Mouse (Mus musculus) urinary bladder, postnatal 10 days (tissue): ENCODE measurements around the gene Abhd2.

Experiments
- DNase-seq: peaks from one replicate; pipeline ENCODE4 v3.0.0; 2022; ENCODE audit warnings: low spot score

Abhd2 gene

GRCm38 (mm10) chr7:79272789-79273718 is at the start of gene Abhd2:
Gene Abhd2, plus strand, starts transcription at chr7:79273199.
- peak; percentile 100 for DNase-seq

- DNase-seq = no peak
These were observed 47.5 kb upstream of the Abhd2 start for GRCm38 (mm10) chr7:79225477-79225876.

GRCm38 (mm10) chr7:79226172-79226571 is 46.8 kb upstream of the Abhd2 start:
- DNase-seq = no peak

- no peak for DNase-seq
These were observed 46.0 kb upstream of the Abhd2 start for GRCm38 (mm10) chr7:79226834-79227486.

GRCm38 (mm10) chr7:79228471-79228870 is 44.5 kb upstream of the Abhd2 start:
- peak; percentile 45 for DNase-seq

- no peak for DNase-seq
These were observed 41.4 kb upstream of the Abhd2 start for GRCm38 (mm10) chr7:79231577-79231976.

- DNase-seq = no peak
These were observed 41.0 kb upstream of the Abhd2 start for GRCm38 (mm10) chr7:79232048-79232447.

GRCm38 (mm10) chr7:79238741-79239140 is 34.3 kb upstream of the Abhd2 start:
- DNase-seq = no peak

GRCm38 (mm10) chr7:79241931-79242625 is 30.9 kb upstream of the Abhd2 start:
- DNase-seq = no peak

- DNase-seq = no peak
These were observed 29.8 kb upstream of the Abhd2 start for GRCm38 (mm10) chr7:79243236-79243635.

GRCm38 (mm10) chr7:79246039-79246670 is 26.8 kb upstream of the Abhd2 start:
- no peak for DNase-seq

GRCm38 (mm10) chr7:79247408-79247807 is 25.6 kb upstream of the Abhd2 start:
- no peak for DNase-seq

- DNase-seq = no peak
These were observed 25.1 kb upstream of the Abhd2 start for GRCm38 (mm10) chr7:79247881-79248389.

- no peak for DNase-seq
These were observed 23.4 kb upstream of the Abhd2 start for GRCm38 (mm10) chr7:79249581-79249980.

- DNase-seq = no peak
These were observed 18.6 kb upstream of the Abhd2 start for GRCm38 (mm10) chr7:79254248-79254888.

GRCm38 (mm10) chr7:79255350-79255749 is 17.6 kb upstream of the Abhd2 start:
- DNase-seq = no peak

- no peak for DNase-seq
These were observed 17.2 kb upstream of the Abhd2 start for GRCm38 (mm10) chr7:79255752-79256151.

- DNase-seq = no peak
These were observed 16.3 kb upstream of the Abhd2 start for GRCm38 (mm10) chr7:79256716-79257115.

- no peak for DNase-seq
These were observed 13.9 kb upstream of the Abhd2 start for GRCm38 (mm10) chr7:79258981-79259542.

GRCm38 (mm10) chr7:79262478-79262877 is 10.5 kb upstream of the Abhd2 start:
- no peak for DNase-seq

GRCm38 (mm10) chr7:79263776-79264175 is 9.2 kb upstream of the Abhd2 start:
- no peak for DNase-seq
